Mouse (Mus musculus) kidney, adult 8-10 months (tissue): ENCODE measurements at regions not wholly inside any gene's neighbourhood (a gene's known extent, or its start where the extent isn't known, plus 50 kb on each side); places are given as distances from the start of the nearest gene placed in this dataset.

Source experiments
- DNase-seq, 2 experiments: peaks; one replicate each; pipeline ENCODE4 v3.0.0; 2022

- DNase-seq: no peak
These were observed 91.8 kb downstream of the Slc16a9 start for GRCm38 (mm10) chr10:70336741-70337140.

GRCm38 (mm10) chr10:70359421-70359820 lies 80.9 kb upstream of the Fam13c start:
- peak in 1 of 2 experiments; percentile 10 for DNase-seq

- peak in 1 of 2 experiments; percentile 2 for DNase-seq
These were observed 80.4 kb upstream of the Fam13c start for GRCm38 (mm10) chr10:70359834-70360233.

- DNase-seq: peak in 1 of 2 experiments; percentile 20
These were observed 77.2 kb upstream of the Fam13c start for GRCm38 (mm10) chr10:70363054-70363453.

GRCm38 (mm10) chr10:70364218-70364975 lies 75.9 kb upstream of the Fam13c start:
- no peak for DNase-seq

- no peak for DNase-seq
These were observed 75.3 kb upstream of the Fam13c start for GRCm38 (mm10) chr10:70364976-70365345.

GRCm38 (mm10) chr10:70365504-70365903 lies 74.8 kb upstream of the Fam13c start:
- no peak for DNase-seq

- no peak for DNase-seq
These were observed 72.4 kb upstream of the Fam13c start for GRCm38 (mm10) chr10:70367866-70368265.

- DNase-seq: peak; percentile 34 to 51
These were observed 71.6 kb upstream of the Fam13c start for GRCm38 (mm10) chr10:70368685-70369084.

- peak in 1 of 2 experiments; percentile 9 for DNase-seq
These were observed 67.7 kb upstream of the Fam13c start for GRCm38 (mm10) chr10:70372411-70373136.

GRCm38 (mm10) chr10:70373207-70373606 lies 67.1 kb upstream of the Fam13c start:
- no peak for DNase-seq

- no peak for DNase-seq
These were observed 66.4 kb upstream of the Fam13c start for GRCm38 (mm10) chr10:70373836-70374235.

GRCm38 (mm10) chr10:70374726-70375125 lies 65.6 kb upstream of the Fam13c start:
- DNase-seq: peak in 1 of 2 experiments; percentile 9

GRCm38 (mm10) chr10:70380041-70380651 lies 60.1 kb upstream of the Fam13c start:
- no peak for DNase-seq

GRCm38 (mm10) chr10:70384689-70385088 lies 55.6 kb upstream of the Fam13c start:
- no peak for DNase-seq

GRCm38 (mm10) chr10:70387729-70388128 lies 52.6 kb upstream of the Fam13c start:
- DNase-seq: no peak
